Mouse (Mus musculus): ENCODE results near the gene Tspyl4. TPM values are rescaled to one million over a fixed set of nuclear protein-coding genes. Genes with fewer than 3 reads are reported as not detected.
"Not testable (repeated sequence)": the region's sequence is repeated elsewhere in the genome, so short reads cannot be mapped to it uniquely, and the experiment has no call there.

Gene Tspyl4
- 100 to 1,000 TPM; 386 to 404 TPM for total RNA-seq (2021)
- long read RNA-seq, experiment 1, transcript Tspyl4-201 (1 exons, 3,879 nt), result major isoform, 443 of 481 reads
- long read RNA-seq, experiment 1, transcript Tspyl4-202 (2 exons, 560 nt), result minor isoform, 34 of 481 reads
- long read RNA-seq, experiment 1, partial matches to known transcripts, result 0 of 481 reads
- long read RNA-seq, experiment 1, other reads (novel, unspliced or antisense), result 4 of 481 reads
- long read RNA-seq, experiment 2, transcript Tspyl4-201 (1 exons, 3,879 nt), result major isoform, 259 of 278 reads
- long read RNA-seq, experiment 2, transcript Tspyl4-202 (2 exons, 560 nt), result minor isoform, 14 of 278 reads
- long read RNA-seq, experiment 2, partial matches to known transcripts, result 0 of 278 reads
- long read RNA-seq, experiment 2, other reads (novel, unspliced or antisense), result 5 of 278 reads

- Histone ChIP-seq H3K27ac (peak within 1 kb of the TSS; percentile 99), H3K4me3 (peak within 1 kb of the TSS; percentile 82)
- TF ChIP-seq CTCF (IDR thresholded peaks at IDR 0.05), result no peak
- intact Hi-C loops (cut with DNase I), result loop anchor here (1.0 kb wide), 1 partner anchor 15 kb away; the partner anchor contains the start of gene Tspyl1
- peak; percentile 92 to 93 for DNase-seq (ENCODE audit: extremely low spot score in 1 of 2, low spot score in 2 of 2)
Measured at GRCm38 (mm10) chr10:34297299-34297979, at the start of gene Tspyl4. Tspyl4 (plus strand) TSS chr10:34297442.

- TF ChIP-seq CTCF (IDR thresholded peaks at IDR 0.05), result no peak
Measured at GRCm38 (mm10) chr10:34247757-34248156, 49.5 kb upstream of the Tspyl4 start.

GRCm38 (mm10) chr10:34249594-34249993 lies 47.6 kb upstream of the Tspyl4 start:
- Histone ChIP-seq H3K4me3 (no peak overlapping the region), H3K27ac (no peak overlapping the region)
- DNase-seq (ENCODE audit: extremely low spot score in 1 of 2, low spot score in 2 of 2), result no peak
- intact Hi-C loops (cut with DNase I), result no loop called here
- no peak for TF ChIP-seq CTCF (IDR thresholded peaks at IDR 0.05)

More at GRCm38 (mm10) chr10:34247757-34248156, 49.5 kb upstream of the Tspyl4 start:
- DNase-seq (ENCODE audit: extremely low spot score in 1 of 2, low spot score in 2 of 2), result no peak
- H3K4me3 ChIP-seq, result no peak overlapping the region
- no peak overlapping the region for H3K27ac ChIP-seq
- intact Hi-C loops (cut with DNase I), result no loop called here

GRCm38 (mm10) chr10:34252833-34253232 lies 44.4 kb upstream of the Tspyl4 start:
- intact Hi-C loops (cut with DNase I); H3K4me3 ChIP-seq; DNase-seq (ENCODE audit: extremely low spot score in 1 of 2, low spot score in 2 of 2); H3K27ac ChIP-seq: not testable (repeated sequence)

GRCm38 (mm10) chr10:34265106-34265505 lies 32.1 kb upstream of the Tspyl4 start:
- H3K27ac ChIP-seq, result no peak overlapping the region
- DNase-seq (ENCODE audit: extremely low spot score in 1 of 2, low spot score in 2 of 2), result no peak
- H3K4me3 ChIP-seq, result no peak overlapping the region
- TF ChIP-seq CTCF (IDR thresholded peaks at IDR 0.05), result no peak
- intact Hi-C loops (cut with DNase I), result no loop called here

- Histone ChIP-seq H3K4me3 (no peak overlapping the region), H3K27ac (no peak overlapping the region)
- DNase-seq (ENCODE audit: extremely low spot score in 1 of 2, low spot score in 2 of 2), result no peak
- no peak for TF ChIP-seq CTCF (IDR thresholded peaks at IDR 0.05)
- intact Hi-C loops (cut with DNase I), result no loop called here
Measured at GRCm38 (mm10) chr10:34267312-34268070, 29.8 kb upstream of the Tspyl4 start.

- TF ChIP-seq CTCF (IDR thresholded peaks at IDR 0.05), result no peak
- peak in 1 of 2 experiments; percentile 14 for DNase-seq (ENCODE audit: extremely low spot score in 1 of 2, low spot score in 2 of 2)
- Histone ChIP-seq H3K4me3 (no peak overlapping the region), H3K27ac (no peak overlapping the region)
- intact Hi-C loops (cut with DNase I), result no loop called here
Measured at GRCm38 (mm10) chr10:34271681-34272080, 25.6 kb upstream of the Tspyl4 start.

GRCm38 (mm10) chr10:34280591-34281175 lies 16.6 kb upstream of the Tspyl4 start:
- Histone ChIP-seq H3K4me3 (peak overlapping the region; percentile 84), H3K27ac (peak overlapping the region; percentile 98)
- peak; percentile 88 for TF ChIP-seq CTCF (IDR thresholded peaks at IDR 0.05)
- intact Hi-C loops (cut with DNase I), result loop anchor here (1.0 to 2.0 kb wide), 4 partner anchors 74 to 261 kb away; partner anchors contain the start of genes Dse, Rwdd1 and Trappc3l
- DNase-seq (ENCODE audit: extremely low spot score in 1 of 2, low spot score in 2 of 2), result peak; percentile 32 to 54

GRCm38 (mm10) chr10:34281211-34281961 lies 15.9 kb upstream of the Tspyl4 start:
- H3K4me3 ChIP-seq, result peak overlapping the region; percentile 84
- peak overlapping the region; percentile 98 for H3K27ac ChIP-seq
- TF ChIP-seq CTCF (IDR thresholded peaks at IDR 0.05), result no peak
- peak; percentile 8 to 13 for DNase-seq (ENCODE audit: extremely low spot score in 1 of 2, low spot score in 2 of 2)
- intact Hi-C loops (cut with DNase I), result loop anchor here (1.0 to 2.0 kb wide), 3 partner anchors 75 to 262 kb away; partner anchors contain the start of genes Dse, Rwdd1 and Trappc3l

GRCm38 (mm10) chr10:34281962-34282388 lies 15.3 kb upstream of the Tspyl4 start, which contains the start of gene Tspyl1:
Tspyl1 (plus strand) TSS chr10:34282190.
- intact Hi-C loops (cut with DNase I), result loop anchor here (1.0 to 2.0 kb wide), 5 partner anchors 15 to 263 kb away; partner anchors contain the start of genes Calhm5, Dse, Rwdd1 and Trappc3l
- DNase-seq (ENCODE audit: extremely low spot score in 1 of 2, low spot score in 2 of 2), result peak; percentile 97 to 98
- Histone ChIP-seq H3K27ac (peak within 1 kb of the TSS; percentile 98), H3K4me3 (peak within 1 kb of the TSS; percentile 84)
- no peak for TF ChIP-seq CTCF (IDR thresholded peaks at IDR 0.05)

Data from left cerebral cortex, adult 2 months (tissue).